Mouse (Mus musculus) E14TG2a.4 (cell line): Measurements from ENCODE around the gene Hoxb1.

Experiments
- CTCF ChIP-seq: conservative IDR thresholded peaks from 2 replicates; pipeline ENCODE4 v1.5.1; 2014; ENCODE audit warnings: low read length
- POU5F1 ChIP-seq: IDR thresholded peaks from 2 replicates; pipeline ENCODE4 v1.6.1; 2014; ENCODE audit warnings: low read length, borderline replicate concordance

- TF ChIP-seq CTCF (no peak), POU5F1 (no peak)
Measured at GRCm38 (mm10) chr11:96353939-96354338, 11.6 kb upstream of the Hoxb1 start.
